Mouse (Mus musculus): ENCODE results near the gene Nutm1.

DNA sequence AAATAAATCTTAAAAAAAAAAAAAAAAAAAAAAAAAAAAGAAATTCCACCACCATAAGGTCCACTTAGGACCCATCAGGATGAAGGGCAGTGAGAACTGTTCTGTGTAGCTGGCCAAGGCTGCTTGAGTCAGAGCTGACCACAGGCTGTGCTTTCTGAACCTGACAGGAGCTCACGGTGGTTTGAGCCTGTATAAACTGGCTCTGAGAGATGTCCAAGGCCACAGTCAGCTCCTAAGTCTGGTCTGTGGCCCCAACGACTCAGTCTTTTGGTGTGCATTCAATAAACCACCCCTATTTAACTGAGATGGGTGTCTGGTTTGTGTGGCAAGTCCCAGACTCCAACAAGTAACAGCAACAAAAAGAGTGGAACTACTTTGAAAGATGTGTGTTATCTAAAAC is 22.5 kb downstream of the Nutm1 start:
- TF ChIP-seq CTCF (IDR thresholded peaks at IDR 0.05; ENCODE audit: low read depth), result no peak
- no peak for TF ChIP-seq EP300 (optimal IDR thresholded peaks at IDR 0.05)

Data from stomach, postnatal 0 days (tissue).